10 mouse cellular contexts compared by ENCODE assay signal in the genomic region with DNA sequence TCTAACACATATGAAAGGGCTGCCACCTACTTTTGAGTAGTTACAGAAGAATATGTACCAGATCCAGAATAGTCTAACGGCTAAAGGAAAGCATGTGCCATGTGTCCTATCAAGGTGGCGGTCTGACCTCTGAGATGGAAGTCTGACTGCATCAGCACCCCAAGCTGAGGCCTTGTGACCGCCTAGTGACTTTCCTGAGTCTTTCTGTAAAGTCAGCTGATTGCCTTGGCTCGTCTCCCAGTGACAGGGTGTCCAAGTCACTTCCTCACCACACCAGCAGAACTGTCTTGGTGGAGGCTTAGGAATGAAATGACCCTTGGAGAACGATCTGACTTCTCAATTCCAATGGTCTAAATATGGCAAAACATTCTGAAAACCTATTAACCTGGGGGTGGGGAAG.
DNase-seq lines count a peak whose midpoint lies in the region; ATAC-seq and TF ChIP-seq lines count a peak whose summit lies in the region.
"Had no signal": no experiment of that assay in that cellular context is flagged by ENCODE, and none has a peak within 500 bp of the region (broad histone marks: within the 10 kb centered on the region; RNA-seq: fewer than 3 reads in every experiment).

No protein-coding gene starts in this region.

- POLR2A ChIA-PET in Patski (lab: Charles Lee): no interaction called here

- no peaks in the 10 kb centered on the region for H3K27me3 ChIP-seq in kidney, adult 2 months (replicated peaks; ENCODE audit: control insufficient read depth, insufficient read depth, low read length)
- H3K27me3 ChIP-seq in kidney, embryonic 14.5 days (ENCODE audit: control insufficient read depth, insufficient read depth, low read length): no peaks in the 10 kb centered on the region
- no peaks in the 10 kb centered on the region for H3K27me3 ChIP-seq in Patski
- no peaks in the 10 kb centered on the region for H3K27me3 ChIP-seq in forebrain, embryonic 11.5 days (ENCODE audit: control insufficient read depth, insufficient read depth, low read length)
- H3K27me3 ChIP-seq: intestine, embryonic 15.5 days; stomach, embryonic 15.5 days had no signal

- H3K9ac ChIP-seq in kidney, embryonic 14.5 days (ENCODE audit: low read depth, low read length): no peak overlapping the region
- no peak overlapping the region for H3K9ac ChIP-seq in forebrain, embryonic 11.5 days (ENCODE audit: low read length)
- H3K9ac ChIP-seq: intestine, embryonic 15.5 days; stomach, embryonic 15.5 days had no signal

- H3K4me1 ChIP-seq in kidney, adult 2 months (ENCODE audit: control insufficient read depth, insufficient read depth, low read length): peaks cover 2% of the 10 kb centered on the region; the same call in 1 of the 2 replicates
- no peaks in the 10 kb centered on the region for H3K4me1 ChIP-seq in kidney, embryonic 14.5 days (ENCODE audit: control insufficient read depth, insufficient read depth, low read length)
- H3K4me1 ChIP-seq in forebrain, embryonic 11.5 days (replicated peaks; ENCODE audit: control insufficient read depth, insufficient read depth, low read length): no peaks in the 10 kb centered on the region
- H3K4me1 ChIP-seq: intestine, embryonic 15.5 days; stomach, embryonic 15.5 days had no signal

- no peak overlapping the region for H3K4me2 ChIP-seq in kidney, embryonic 14.5 days (replicated peaks; ENCODE audit: low read depth, low read length)
- H3K4me2 ChIP-seq in forebrain, embryonic 11.5 days (ENCODE audit: low read depth, low read length, severe bottlenecking): no peak overlapping the region
- H3K4me2 ChIP-seq: intestine, embryonic 15.5 days; stomach, embryonic 15.5 days had no signal

- no peak for ATAC-seq in kidney, embryonic 14.5 days (ENCODE audit: low FRiP score, low TSS enrichment)
- ATAC-seq in Patski: no peak
- ATAC-seq in forebrain, embryonic 11.5 days (replicated peaks; ENCODE audit: low FRiP score): no peak
- ATAC-seq: intestine, embryonic 15.5 days had no signal

- H3K4me3 ChIP-seq in kidney, adult 2 months (ENCODE audit: insufficient read depth, low read depth, low read length): no peak overlapping the region
- no peak overlapping the region for H3K4me3 ChIP-seq in kidney, embryonic 14.5 days (ENCODE audit: low read length)
- no peak overlapping the region for H3K4me3 ChIP-seq in forebrain, embryonic 11.5 days (ENCODE audit: low read depth, low read length)
- H3K4me3 ChIP-seq: intestine, embryonic 15.5 days; stomach, embryonic 15.5 days had no signal

- no peaks in the 10 kb centered on the region for H3K9me3 ChIP-seq in kidney, embryonic 14.5 days (ENCODE audit: control insufficient read depth, low read length)
- H3K9me3 ChIP-seq in forebrain, embryonic 11.5 days (ENCODE audit: control insufficient read depth, low read length): no peaks in the 10 kb centered on the region
- H3K9me3 ChIP-seq: intestine, embryonic 15.5 days; stomach, embryonic 15.5 days had no signal

- in situ Hi-C loops in Patski (cut with MboI; ENCODE audit: low pct_unique_long_range_greater_than_20kb): no loop called here

- 33% methylated on average over 5 of the region's 5 CpGs for WGBS in kidney, adult 2 months
- 79% methylated on average over 5 of the region's 5 CpGs for WGBS in kidney, embryonic 14.5 days
- 90% methylated on average over 5 of the region's 5 CpGs for WGBS in forebrain, embryonic 11.5 days

- CTCF ChIA-PET in Patski (lab: Charles Lee): no interaction called here

- no peak for TF ChIP-seq CTCF in kidney, adult 2 months (conservative IDR thresholded peaks at IDR 0.05; ENCODE audit: insufficient read depth, insufficient read length, low read depth, low read length)
- no peak for TF ChIP-seq CTCF in Patski (IDR thresholded peaks at IDR 0.05)

- H3K36me3 ChIP-seq in kidney, adult 2 months (ENCODE audit: control insufficient read depth, insufficient read depth, low read length): no peaks in the 10 kb centered on the region
- no peaks in the 10 kb centered on the region for H3K36me3 ChIP-seq in kidney, embryonic 14.5 days (ENCODE audit: control insufficient read depth, insufficient read depth, low read length)
- H3K36me3 ChIP-seq in forebrain, embryonic 11.5 days (ENCODE audit: control insufficient read depth, insufficient read depth, low read length): no peaks in the 10 kb centered on the region
- H3K36me3 ChIP-seq: intestine, embryonic 15.5 days; stomach, embryonic 15.5 days had no signal

- peak; percentile 94 for DNase-seq in kidney, adult 2 months
- DNase-seq in Patski (ENCODE audit: low read depth, low spot score): peak; percentile 54
- peak; percentile 26 for DNase-seq in gastrocnemius, postnatal 10 days
- peak; percentile 27 to 48 for DNase-seq in kidney, postnatal 4 days
- no peak for DNase-seq in forebrain, embryonic 11.5 days (ENCODE audit: low spot score)
- no peak for DNase-seq in right cerebral cortex, postnatal 36 days (ENCODE audit: low spot score in 2 of 2)
- DNase-seq in cerebellum, postnatal 4 days (ENCODE audit: low spot score in 2 of 2): no peak

- TF ChIP-seq POLR2A in kidney, adult 2 months (IDR thresholded peaks at IDR 0.05; ENCODE audit: low read depth, low read length): no peak

- H3K27ac ChIP-seq in kidney, adult 2 months (ENCODE audit: insufficient read depth, low read depth, low read length): no peak overlapping the region
- H3K27ac ChIP-seq in kidney, embryonic 14.5 days (ENCODE audit: low read depth, low read length): no peak overlapping the region
- no peak overlapping the region for H3K27ac ChIP-seq in forebrain, embryonic 11.5 days (ENCODE audit: low read depth, low read length)
- H3K27ac ChIP-seq: intestine, embryonic 15.5 days; stomach, embryonic 15.5 days had no signal

Comparison
In these comparisons a context has a peak if more than half of its experiments do, and no peak if none do; other contexts are left out.
1. DNase-seq: peak in kidney, adult 2 months (single experiment), Patski (single experiment), gastrocnemius, postnatal 10 days (single experiment) and kidney, postnatal 4 days (2 of 2); none in forebrain, embryonic 11.5 days (single experiment), right cerebral cortex, postnatal 36 days (0 of 2) and cerebellum, postnatal 4 days (0 of 2).